Mouse (Mus musculus): ENCODE data around the gene Olfr1532-ps1. TPM values are rescaled to one million over a fixed set of nuclear protein-coding genes. Genes with fewer than 3 reads are reported as not detected.

The Olfr1532-ps1 gene
- total RNA-seq (2023): not detected in 4 replicates

GRCm38 (mm10) chr7:106907676-106908075 is at the start of gene Olfr1532-ps1:
Olfr1532-ps1 (plus strand) TSS chr7:106908001.

GRCm38 (mm10) chr7:106862885-106863284 is 44.9 kb upstream of the Olfr1532-ps1 start, which contains the start of gene Olfr704:
Olfr704 (plus strand) TSS chr7:106863185.

GRCm38 (mm10) chr7:106876791-106877190 is 31.0 kb upstream of the Olfr1532-ps1 start, which contains the start of gene Olfr705:
Olfr705 (minus strand) TSS chr7:106876891.

GRCm38 (mm10) chr7:106888062-106888461 is 19.7 kb upstream of the Olfr1532-ps1 start, which contains the start of gene Olfr706:
Olfr706 (minus strand) TSS chr7:106888162.

GRCm38 (mm10) chr7:106901141-106901540 is 6.7 kb upstream of the Olfr1532-ps1 start, which contains the start of gene Olfr707:
Olfr707 (minus strand) TSS chr7:106901241.

GRCm38 (mm10) chr7:106932119-106932518 is 24.3 kb downstream of the Olfr1532-ps1 start, which contains the start of gene Olfr709-ps1:
Olfr709-ps1 (minus strand) TSS chr7:106932219.

GRCm38 (mm10) chr7:106948212-106948611 is 40.4 kb downstream of the Olfr1532-ps1 start, which contains the start of gene Olfr710:
Olfr710 (minus strand) TSS chr7:106948312.

GRCm38 (mm10) chr7:106963837-106964236 is 56.0 kb downstream of the Olfr1532-ps1 start, which contains the start of gene Olfr6:
Olfr6 (minus strand) TSS chr7:106963937.

Other genes with a start within 250 kb of the Olfr1532-ps1 start
- gene Olfr693, start 227.4 kb upstream of the Olfr1532-ps1 start, total RNA-seq (2023): not detected in 4 replicates
- not detected in 4 replicates for gene Olfr694, start 216.2 kb upstream of the Olfr1532-ps1 start, total RNA-seq (2023)
- not detected in 4 replicates for gene Olfr695, start 191.6 kb upstream of the Olfr1532-ps1 start, total RNA-seq (2023)
- gene Olfr697, start 165.6 kb upstream of the Olfr1532-ps1 start, total RNA-seq (2023): not detected in 4 replicates
- not detected in 4 replicates for gene Olfr698, start 152.6 kb upstream of the Olfr1532-ps1 start, total RNA-seq (2023)
- not detected in 4 replicates for gene Olfr699, start 114.8 kb upstream of the Olfr1532-ps1 start, total RNA-seq (2023)
- not detected in 4 replicates for gene Olfr700, start 99.2 kb upstream of the Olfr1532-ps1 start, total RNA-seq (2023)
- gene Olfr701, start 93.9 kb upstream of the Olfr1532-ps1 start, total RNA-seq (2023): not detected in 4 replicates
- not detected in 4 replicates for gene Olfr702, start 74.1 kb upstream of the Olfr1532-ps1 start, total RNA-seq (2023)
- not detected in 4 replicates for gene Olfr703, start 64.6 kb upstream of the Olfr1532-ps1 start, total RNA-seq (2023)
- gene Olfr704, start 44.8 kb upstream of the Olfr1532-ps1 start, total RNA-seq (2023): not detected in 4 replicates
- not detected in 4 replicates for gene Olfr705, start 31.1 kb upstream of the Olfr1532-ps1 start, total RNA-seq (2023)
- gene Olfr706, start 19.8 kb upstream of the Olfr1532-ps1 start, total RNA-seq (2023): not detected in 4 replicates
- gene Olfr707, start 6.8 kb upstream of the Olfr1532-ps1 start, total RNA-seq (2023): not detected in 4 replicates
- not detected in 4 replicates for gene Olfr709-ps1, start 24.2 kb downstream of the Olfr1532-ps1 start, total RNA-seq (2023)
- gene Olfr710, start 40.3 kb downstream of the Olfr1532-ps1 start, total RNA-seq (2023): not detected in 4 replicates
- not detected in 4 replicates for gene Olfr6, start 55.9 kb downstream of the Olfr1532-ps1 start, total RNA-seq (2023)
- gene Olfr711, start 67.5 kb downstream of the Olfr1532-ps1 start, total RNA-seq (2023): not detected in 4 replicates
- 0.09 TPM in 1 of 4 replicates, not detected in the others for gene Olfr2, start 98.1 kb downstream of the Olfr1532-ps1 start, total RNA-seq (2023)
- not detected in 4 replicates for gene Olfr713, start 123.2 kb downstream of the Olfr1532-ps1 start, total RNA-seq (2023)
- not detected in 4 replicates for gene Olfr714, start 163.0 kb downstream of the Olfr1532-ps1 start, total RNA-seq (2023)
- gene Olfr17, start 185.2 kb downstream of the Olfr1532-ps1 start, total RNA-seq (2023): not detected in 4 replicates
- not detected in 4 replicates for gene Olfr715b, start 202.4 kb downstream of the Olfr1532-ps1 start, total RNA-seq (2023)
- gene Olfr715, start 223.1 kb downstream of the Olfr1532-ps1 start, total RNA-seq (2023): not detected in 4 replicates
- not detected in 4 replicates for gene Olfr716, start 230.3 kb downstream of the Olfr1532-ps1 start, total RNA-seq (2023)